Mouse (Mus musculus): ENCODE data around the gene Slc18a2.

Slc18a2 gene

DNA sequence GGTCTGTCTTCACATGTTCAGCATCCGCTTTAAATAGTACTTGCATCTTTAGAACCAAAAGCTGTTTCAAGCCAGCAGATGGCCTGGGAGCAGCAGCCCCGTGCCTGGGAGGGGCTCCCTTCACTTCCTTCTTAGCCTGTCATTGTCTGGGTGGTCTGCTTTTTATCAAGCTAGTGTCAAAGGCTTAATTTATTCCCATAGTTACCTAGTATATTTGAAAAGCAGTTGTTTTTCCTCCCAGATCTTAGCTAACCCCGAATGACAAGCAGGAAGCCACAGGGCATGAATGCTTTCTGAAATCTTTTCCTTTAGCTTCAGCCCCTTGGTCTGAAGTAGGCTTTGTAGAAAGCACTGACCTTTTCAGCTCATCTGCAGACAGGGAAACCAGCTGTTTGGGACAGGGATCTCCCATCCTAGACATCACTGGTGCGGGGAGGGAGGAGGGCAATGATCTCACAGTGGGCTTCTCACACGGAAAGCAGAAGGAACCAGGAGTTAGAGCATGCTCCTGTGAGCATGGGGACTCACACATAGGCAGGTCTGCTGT is 6.8 kb downstream of the Slc18a2 start:
- in situ Hi-C loops (cut with MboI, MseI): no loop called here

DNA sequence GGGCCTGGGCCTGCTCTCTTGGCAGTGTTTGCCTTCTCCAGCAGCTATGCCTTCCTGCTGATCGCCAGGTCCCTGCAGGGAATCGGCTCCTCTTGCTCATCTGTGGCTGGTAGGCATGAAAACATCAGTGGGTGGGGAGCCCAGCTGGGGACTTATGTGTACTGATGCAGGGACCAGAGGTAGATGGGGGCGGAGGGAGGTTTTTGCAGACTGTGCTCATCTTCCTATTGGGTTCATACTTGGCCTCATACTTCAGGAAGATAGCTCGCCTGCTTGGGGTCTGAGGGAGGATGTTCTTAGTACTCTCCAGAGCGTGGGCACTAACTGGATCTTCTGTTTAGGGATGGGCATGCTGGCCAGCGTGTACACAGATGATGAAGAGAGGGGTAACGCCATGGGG is 12.5 kb downstream of the Slc18a2 start:
- in situ Hi-C loops (cut with MboI, MseI): no loop called here

GRCm38 (mm10) chr19:59276354-59276753 is 15.7 kb downstream of the Slc18a2 start:
- in situ Hi-C loops (cut with MboI, MseI): no loop called here

DNA sequence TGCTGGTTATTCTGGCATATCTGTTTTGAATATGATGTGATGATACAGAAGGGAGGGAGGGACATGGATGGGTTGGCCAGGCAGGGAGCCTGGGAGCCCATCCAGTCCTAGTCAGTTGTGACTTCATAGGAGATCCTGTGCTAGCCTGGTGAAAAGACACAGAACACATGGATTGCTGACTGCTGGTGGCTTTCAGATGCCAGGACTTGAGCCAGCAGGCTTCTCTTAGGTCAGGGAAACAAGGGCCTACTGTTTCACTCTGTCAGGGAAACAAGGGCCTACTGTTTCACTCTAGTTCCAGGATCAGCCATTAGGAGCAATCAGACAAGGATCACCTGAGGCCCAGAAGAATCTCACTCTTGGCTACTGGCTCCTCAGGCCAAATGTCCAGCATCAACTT is 20.1 kb downstream of the Slc18a2 start:
- in situ Hi-C loops (cut with MboI, MseI): no loop called here

DNA sequence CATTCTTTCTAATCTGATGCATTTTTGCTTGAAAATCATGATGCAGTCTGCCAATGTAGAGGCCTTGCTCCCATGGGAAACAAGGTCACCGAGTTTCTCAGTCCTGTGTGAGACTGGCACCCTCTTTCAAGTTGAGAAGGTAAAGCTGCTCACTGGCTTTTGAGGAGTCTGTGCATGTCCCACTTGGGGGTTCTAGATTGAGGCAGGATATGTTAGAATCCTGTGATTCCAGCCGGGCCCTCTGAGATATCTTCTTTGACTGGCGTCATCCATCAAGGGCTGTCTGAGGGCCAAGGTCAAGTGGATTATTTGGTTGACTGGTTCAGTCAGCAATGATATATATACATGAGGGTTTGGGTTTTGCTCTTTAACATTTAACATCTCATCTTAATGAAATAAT is 21.3 kb downstream of the Slc18a2 start:
- in situ Hi-C loops (cut with MboI, MseI): no loop called here

DNA sequence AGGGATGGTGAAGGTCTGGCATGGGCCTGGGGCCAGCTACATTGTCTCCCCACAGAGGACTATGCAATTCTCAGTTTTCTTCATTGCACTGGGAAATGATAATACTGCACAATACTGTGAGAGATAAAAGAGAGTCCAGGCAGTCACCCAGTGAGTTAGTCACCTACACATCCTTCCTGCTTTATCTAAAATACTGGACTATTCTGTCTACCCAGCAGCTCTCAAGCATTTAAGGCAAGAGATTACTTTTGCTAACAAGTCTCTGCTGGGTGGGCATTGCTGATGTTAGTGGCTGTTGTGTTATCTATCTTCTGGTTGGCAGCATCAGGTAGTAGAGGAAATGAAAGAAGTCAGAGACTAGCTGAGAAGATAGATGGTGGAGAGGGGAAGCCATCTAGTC is 28.3 kb downstream of the Slc18a2 start:
- in situ Hi-C loops (cut with MboI, MseI): no loop called here

GRCm38 (mm10) chr19:59289811-59290210 is 29.1 kb downstream of the Slc18a2 start:
- in situ Hi-C loops (cut with MboI, MseI): no loop called here

DNA sequence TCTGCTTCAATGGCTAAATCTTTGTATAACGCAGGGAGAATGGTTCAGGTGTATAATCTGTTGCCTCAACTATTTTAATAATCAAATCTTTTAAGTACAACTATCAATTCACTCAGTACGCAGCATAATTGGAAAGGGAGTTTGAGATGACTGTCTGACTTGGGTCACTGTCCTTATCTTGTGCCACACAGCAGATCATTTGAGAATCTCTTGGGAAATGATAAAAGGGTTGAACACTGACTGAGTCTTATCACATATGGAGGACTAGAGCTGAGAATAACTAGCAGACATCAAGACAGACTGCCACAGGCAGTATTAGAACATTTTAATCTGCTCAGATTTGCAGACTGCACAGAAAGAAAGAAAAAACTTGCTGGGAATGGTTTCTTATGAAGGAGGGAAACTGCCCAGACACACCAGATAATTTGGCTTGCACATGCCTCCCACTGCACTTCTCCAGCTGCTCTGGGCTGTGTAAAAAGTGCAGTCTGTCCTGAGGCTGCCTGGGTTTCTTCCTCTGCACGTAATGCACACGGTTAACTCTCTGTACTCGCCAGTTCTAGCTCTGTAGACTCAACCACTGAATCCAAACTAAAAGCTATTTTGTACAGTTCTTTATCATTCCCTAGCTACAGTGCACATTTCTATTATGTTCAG is 31.6 kb downstream of the Slc18a2 start:
- in situ Hi-C loops (cut with MboI, MseI): no loop called here

GRCm38 (mm10) chr19:59315308-59315707 is 54.6 kb downstream of the Slc18a2 start:
- in situ Hi-C loops (cut with MboI, MseI): loop anchor here in 1 of 2 experiments (5.0 to 25.0 kb wide), 2 partner anchors 78 to 1447 kb away; partner anchors contain the start of gene Nanos1

DNA sequence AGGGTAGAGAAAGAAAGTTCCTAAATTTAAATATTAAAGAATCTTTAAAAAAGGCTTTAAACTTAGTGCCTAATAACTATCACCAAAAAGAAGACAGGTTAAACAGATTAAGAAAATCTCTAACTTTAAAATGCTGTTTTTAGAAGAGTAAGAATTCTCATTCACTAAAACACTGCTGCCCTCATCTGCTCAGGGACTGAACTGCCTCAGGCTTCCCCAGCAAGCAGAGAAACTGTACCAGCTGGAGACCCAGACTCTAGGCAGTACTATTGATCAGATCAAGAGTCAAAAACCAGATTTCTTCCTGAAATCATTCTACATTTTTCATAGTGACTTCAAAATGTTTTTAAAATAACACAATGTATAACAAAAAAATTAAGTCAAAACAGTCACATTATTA is 55.9 kb downstream of the Slc18a2 start:
- in situ Hi-C loops (cut with MboI, MseI): loop anchor here in 1 of 2 experiments (5.0 to 25.0 kb wide), 2 partner anchors 79 to 1446 kb away; partner anchors contain the start of gene Nanos1

GRCm38 (mm10) chr19:59321990-59322389 is 61.3 kb downstream of the Slc18a2 start, which contains the start of gene Rps12-ps3:
TSS of gene Rps12-ps3 (plus strand) at chr19:59322290.
- in situ Hi-C loops (cut with MboI, MseI): loop anchor here in 1 of 2 experiments (25.0 kb wide), 1 partner anchor 1440 kb away; the partner anchor contains the start of gene Nanos1

- in situ Hi-C loops (cut with MboI, MseI): loop anchor here in 1 of 2 experiments (25.0 kb wide), 2 partner anchors 1431 to 1719 kb away; partner anchors contain the start of genes Atrnl1 and Nanos1
Measured at GRCm38 (mm10) chr19:59330816-59331225, 70.1 kb downstream of the Slc18a2 start.

DNA sequence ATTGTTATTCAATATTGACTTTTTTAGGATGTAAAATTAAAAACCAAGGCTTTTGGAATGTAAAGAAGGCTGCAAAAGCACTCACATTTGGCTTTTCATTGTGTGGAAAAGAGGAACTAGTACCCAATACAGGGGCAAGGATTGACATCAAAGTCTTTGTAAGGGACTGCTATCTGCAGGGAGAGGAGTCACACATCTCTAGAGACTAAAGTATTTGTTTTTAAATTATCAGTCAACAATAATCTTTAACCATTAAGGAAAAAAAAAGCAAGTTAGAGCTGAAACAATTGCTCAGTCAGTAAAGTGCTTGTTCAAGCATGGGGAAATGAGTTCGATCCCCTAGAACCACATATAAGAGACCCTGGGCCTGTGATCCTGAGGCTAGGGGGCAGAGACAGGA is 76.0 kb downstream of the Slc18a2 start:
- in situ Hi-C loops (cut with MboI, MseI): loop anchor here in 1 of 2 experiments (25.0 kb wide), 2 partner anchors 1426 to 1724 kb away; partner anchors contain the start of genes Atrnl1 and Nanos1

- in situ Hi-C loops (cut with MboI, MseI): loop anchor here in 1 of 2 experiments (25.0 kb wide), 2 partner anchors 1424 to 1726 kb away; partner anchors contain the start of genes Atrnl1 and Nanos1
Measured at GRCm38 (mm10) chr19:59337872-59338681, 77.4 kb downstream of the Slc18a2 start.

DNA sequence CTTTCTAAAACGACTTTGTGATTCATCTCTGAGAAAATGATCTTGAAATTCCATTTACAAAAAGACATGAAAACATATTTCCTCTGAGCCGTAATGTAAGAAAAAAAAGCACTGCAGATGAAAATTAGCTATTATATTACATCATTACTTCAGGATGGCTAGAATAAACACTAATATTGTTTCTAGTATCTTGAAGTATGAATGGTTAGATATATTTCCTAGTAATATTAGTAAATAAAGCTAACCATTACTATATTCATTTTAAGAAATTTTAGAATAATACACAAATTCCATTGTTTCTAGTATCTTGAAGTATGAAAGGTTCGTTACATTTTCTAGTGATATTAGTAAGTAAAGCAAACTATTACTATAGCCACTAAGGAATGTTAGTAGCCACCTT is 79.2 kb downstream of the Slc18a2 start:
- in situ Hi-C loops (cut with MboI, MseI): loop anchor here (10.0 to 25.0 kb wide), 3 partner anchors 935 to 1728 kb away; partner anchors contain the start of genes Atrnl1 (in 1 of the 2) and Nanos1 (in 1 of the 2)

- in situ Hi-C loops (cut with MboI, MseI): loop anchor here (10.0 to 25.0 kb wide), 3 partner anchors 938 to 1731 kb away; partner anchors contain the start of genes Atrnl1 (in 1 of the 2) and Nanos1 (in 1 of the 2)
Measured at GRCm38 (mm10) chr19:59342964-59343363, 82.3 kb downstream of the Slc18a2 start.

DNA sequence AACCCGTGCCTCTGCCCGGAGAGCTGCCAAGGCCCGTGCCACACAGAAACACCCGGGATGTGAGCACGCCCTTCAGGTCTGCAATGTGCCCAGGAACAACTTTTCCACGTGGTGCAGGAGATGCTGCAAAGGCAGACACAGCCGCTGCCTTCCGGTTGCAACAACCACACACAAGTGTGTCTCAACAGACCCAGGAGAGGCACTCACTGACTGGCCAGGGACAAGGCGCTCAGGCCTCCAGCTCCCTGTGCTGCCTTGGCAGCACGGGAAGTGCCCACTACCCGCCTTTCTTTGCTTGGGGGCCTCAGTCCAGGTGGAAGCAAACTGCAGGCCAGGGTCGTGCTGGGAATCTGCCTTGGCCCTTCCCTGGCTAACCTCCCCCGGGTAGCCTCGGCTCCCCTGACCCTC is 83.6 kb downstream of the Slc18a2 start:
- in situ Hi-C loops (cut with MboI, MseI): loop anchor here (10.0 to 25.0 kb wide), 3 partner anchors 940 to 1732 kb away; partner anchors contain the start of genes Atrnl1 (in 1 of the 2) and Nanos1 (in 1 of the 2)

GRCm38 (mm10) chr19:59345081-59345657 is 84.5 kb downstream of the Slc18a2 start:
- in situ Hi-C loops (cut with MboI, MseI): loop anchor here (5.0 to 25.0 kb wide), 4 partner anchors 37 to 1733 kb away; partner anchors contain the start of genes Atrnl1 (in 1 of the 2) and Nanos1 (in 1 of the 2)
